Comparison of ENCODE assay signal across 24 mouse cellular contexts in genomic region chr11:77406329-77406728, GRCm38 (mm10). TPM values are rescaled to one million over a fixed set of nuclear protein-coding genes. Genes with fewer than 3 reads are reported as not detected.
"Had no signal": no experiment of that assay in that cellular context is flagged by ENCODE, and none has a peak within 500 bp of the region (broad histone marks: within the 10 kb centered on the region; RNA-seq: fewer than 3 reads in every experiment).

No protein-coding gene starts in this region.

- H3K9me3 ChIP-seq: heart, embryonic 13.5 days; heart, embryonic 15.5 days; hindbrain, embryonic 13.5 days; hindbrain, embryonic 15.5 days; limb, embryonic 13.5 days; limb, embryonic 15.5 days; liver, embryonic 12.5 days had no signal

- H3K9ac ChIP-seq: heart, embryonic 13.5 days; heart, embryonic 15.5 days; hindbrain, embryonic 13.5 days; hindbrain, embryonic 15.5 days; limb, embryonic 13.5 days; limb, embryonic 15.5 days; liver, embryonic 12.5 days had no signal

- H3K27ac ChIP-seq: heart, embryonic 13.5 days; heart, embryonic 15.5 days; hindbrain, embryonic 13.5 days; hindbrain, embryonic 15.5 days; hindbrain, postnatal 0 days; layer of hippocampus, adult 2 months; limb, embryonic 13.5 days; limb, embryonic 15.5 days; liver, embryonic 12.5 days had no signal

- ATAC-seq: hindbrain, postnatal 0 days; intestine, embryonic 16.5 days; liver, embryonic 12.5 days had no signal

- H3K4me2 ChIP-seq: heart, embryonic 11.5 days; heart, embryonic 13.5 days; heart, embryonic 15.5 days; hindbrain, embryonic 13.5 days; hindbrain, embryonic 15.5 days; limb, embryonic 13.5 days; limb, embryonic 15.5 days; liver, embryonic 12.5 days had no signal

- DNase-seq: gastrocnemius, postnatal 14 days; gastrocnemius, postnatal 36 days; heart, adult 18-20 months; heart, postnatal 10 days; heart, postnatal 36 days; kidney, adult 18-20 months; kidney, adult 8-10 months; kidney, postnatal 10 days; kidney, postnatal 25 days; kidney, postnatal 4 days; layer of hippocampus, postnatal 36 days; left cerebral cortex, postnatal 4 days had no signal

- H3K27me3 ChIP-seq: heart, embryonic 13.5 days; heart, embryonic 15.5 days; hindbrain, embryonic 13.5 days; hindbrain, embryonic 15.5 days; limb, embryonic 13.5 days; limb, embryonic 15.5 days; liver, embryonic 12.5 days had no signal

- H3K4me1 ChIP-seq: hindbrain, embryonic 13.5 days; hindbrain, embryonic 15.5 days; limb, embryonic 13.5 days; limb, embryonic 15.5 days had no signal

- H3K4me3 ChIP-seq: heart, embryonic 13.5 days; heart, embryonic 15.5 days; hindbrain, embryonic 13.5 days; hindbrain, embryonic 15.5 days; layer of hippocampus, adult 2 months; limb, embryonic 13.5 days; limb, embryonic 15.5 days; liver, embryonic 12.5 days had no signal

- H3K36me3 ChIP-seq: limb, embryonic 15.5 days had no signal

RNA-seq across cellular contexts. Expression of gene Coro6, which starts 55.9 kb away (rescaled TPM):
- total RNA-seq: hematopoietic stem cell, adult 5-6 weeks had no signal
- polyA plus RNA-seq: intestine, embryonic 16.5 days; liver, embryonic 12.5 days had no signal
